Mouse (Mus musculus) E14TG2a.4 (cell line): Measurements from ENCODE around the gene Cpsf4l.

Experiments used
- H3K27me3 ChIP-seq: 2 replicates; pipeline ENCODE4 v1.6.1; 2014; ENCODE audit warnings: low read length, control low read depth; ENCODE audit not compliant: insufficient read depth
- H3K36me3 ChIP-seq: 2 replicates; pipeline ENCODE4 v1.6.1; 2014; ENCODE audit warnings: low read length, control low read depth; ENCODE audit not compliant: insufficient read depth
- H3K4me1 ChIP-seq: replicated peaks from 2 replicates; pipeline ENCODE4 v1.6.1; 2014; ENCODE audit warnings: low read depth, low read length, control low read depth
- H3K4me3 ChIP-seq: replicated peaks from 2 replicates; pipeline ENCODE4 v1.5.1; 2014; ENCODE audit warnings: mild to moderate bottlenecking, low read length
- H3K9me3 ChIP-seq: 2 replicates; pipeline ENCODE4 v1.6.1; 2014; ENCODE audit warnings: low read length, control low read depth
- CTCF ChIP-seq: conservative IDR thresholded peaks from 2 replicates; pipeline ENCODE4 v1.5.1; 2014; ENCODE audit warnings: low read length
- NANOG ChIP-seq: IDR thresholded peaks from 2 replicates; pipeline ENCODE4 v1.6.1; 2014; ENCODE audit warnings: borderline replicate concordance, low read length, mixed read lengths
- POU5F1 ChIP-seq: IDR thresholded peaks from 2 replicates; pipeline ENCODE4 v1.6.1; 2014; ENCODE audit warnings: low read length, borderline replicate concordance

Gene Cpsf4l

DNA sequence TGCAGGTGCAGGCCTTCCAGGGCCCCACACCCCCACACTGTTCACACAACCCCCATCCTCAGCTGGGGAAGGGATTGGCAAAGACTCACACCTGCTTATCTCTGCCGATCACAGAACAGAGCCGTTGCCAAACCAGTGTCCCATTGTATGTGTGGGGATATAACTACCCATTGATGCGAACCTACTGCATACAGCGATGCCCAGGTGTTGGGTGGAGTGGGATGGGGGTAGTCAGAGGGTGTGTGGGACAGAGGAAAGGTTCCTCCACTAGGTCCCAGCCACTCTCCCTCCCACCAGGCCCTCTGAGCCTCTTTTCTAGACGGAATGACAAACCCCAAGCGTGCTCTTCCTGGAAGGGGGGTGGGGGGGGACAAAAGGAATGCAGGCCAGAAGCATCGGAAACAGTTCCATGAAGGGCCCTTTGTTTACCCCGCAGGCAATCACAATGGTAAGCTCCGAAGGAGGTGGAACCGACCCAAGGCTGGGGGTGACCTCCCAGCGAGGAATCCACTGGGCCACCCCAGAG, at the start of gene Cpsf4l:
Gene Cpsf4l (minus strand): TSS at position 287 of the 526 bp plus-strand sequence.
- Histone ChIP-seq H3K4me3 (peak within 1 kb of the TSS; percentile 82), H3K9me3 (no peaks in the 10 kb centered on the region), H3K4me1 (peaks cover 82% of the 10 kb centered on the region), H3K36me3 (peaks cover 23% of the 10 kb centered on the region), H3K27me3 (no peaks in the 10 kb centered on the region)
- TF ChIP-seq CTCF: no peak
- TF ChIP-seq NANOG: peak; percentile 58

DNA sequence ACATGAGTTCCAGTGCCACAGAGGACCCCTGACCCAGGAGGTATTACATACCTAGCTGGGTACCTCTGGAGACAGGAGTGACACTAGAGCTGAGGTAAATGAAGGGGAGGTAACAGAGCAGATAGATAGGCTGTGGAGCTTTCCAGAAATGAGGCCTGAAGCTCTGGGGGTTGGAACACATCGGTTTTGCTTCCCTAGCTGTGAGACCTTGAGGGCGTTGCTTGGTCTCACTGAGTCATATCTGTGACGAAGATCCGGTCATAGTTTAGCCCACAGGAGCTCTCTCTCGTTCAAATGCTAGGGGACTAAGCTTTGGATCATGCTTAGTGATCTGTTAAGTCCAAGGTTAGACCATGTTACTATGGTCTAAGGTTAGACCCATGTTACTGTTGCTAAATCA, 49.0 kb upstream of the Cpsf4l start:
- Histone ChIP-seq H3K27me3 (peaks cover 13% of the 10 kb centered on the region; the same call in 1 of the 2 replicates), H3K4me1 (peaks cover 60% of the 10 kb centered on the region)
- TF ChIP-seq NANOG: no peak
- no peak for TF ChIP-seq CTCF
- no peak for TF ChIP-seq POU5F1

DNA sequence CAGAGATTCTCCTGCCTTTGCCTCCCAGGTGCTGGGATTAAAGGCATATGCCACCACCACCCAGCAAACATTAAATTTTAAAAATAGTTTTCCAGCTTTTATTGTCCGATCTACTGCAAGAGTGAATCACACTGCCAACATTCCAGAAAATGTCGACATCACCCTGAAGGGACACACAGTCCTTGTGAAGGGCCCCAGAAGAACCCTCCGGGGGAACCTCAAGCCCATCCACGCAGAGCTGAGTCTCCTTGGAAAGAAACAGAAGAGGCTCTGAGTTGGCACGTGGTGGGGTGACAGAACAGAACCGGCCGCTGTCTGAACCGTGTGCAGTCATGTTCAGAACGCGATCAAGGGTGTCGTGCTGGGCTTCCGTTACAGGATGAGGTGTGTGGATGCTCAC, 46.8 kb upstream of the Cpsf4l start:
- TF ChIP-seq POU5F1: no peak
- no peak for TF ChIP-seq CTCF
- TF ChIP-seq NANOG: no peak
- peaks cover 13% of the 10 kb centered on the region; the same call in 1 of the 2 replicates for H3K27me3 ChIP-seq
- H3K4me3 ChIP-seq: no peak overlapping the region
- H3K4me1 ChIP-seq: peaks cover 55% of the 10 kb centered on the region
- no peaks in the 10 kb centered on the region for H3K36me3 ChIP-seq
- no peaks in the 10 kb centered on the region for H3K9me3 ChIP-seq

More for the DNA sequence above, 49.0 kb upstream of the Cpsf4l start:
- H3K9me3 ChIP-seq: no peaks in the 10 kb centered on the region
- H3K4me3 ChIP-seq: no peak overlapping the region
- no peaks in the 10 kb centered on the region for H3K36me3 ChIP-seq

DNA sequence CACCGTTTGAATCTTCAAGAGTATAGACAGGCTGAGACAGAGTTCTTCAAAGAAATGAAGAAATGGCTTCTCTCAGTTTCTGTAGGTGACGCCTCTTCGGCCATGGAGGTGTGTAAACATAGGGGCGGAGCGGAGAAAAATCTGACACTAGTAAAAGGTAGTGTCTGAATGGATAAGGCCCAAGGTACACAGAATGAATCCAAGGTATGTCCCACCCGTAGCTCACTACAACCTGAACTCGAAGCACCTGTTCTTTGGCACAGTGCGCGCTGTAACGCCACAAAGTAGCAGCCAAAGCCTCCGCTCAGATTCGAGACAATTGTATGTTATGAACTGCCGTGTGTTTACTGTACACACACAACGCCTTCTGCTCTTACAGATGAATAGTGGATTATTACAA, 46.1 kb upstream of the Cpsf4l start:
- Histone ChIP-seq H3K9me3 (no peaks in the 10 kb centered on the region), H3K27me3 (peaks cover 13% of the 10 kb centered on the region; the same call in 1 of the 2 replicates), H3K4me3 (no peak overlapping the region), H3K4me1 (peaks cover 49% of the 10 kb centered on the region), H3K36me3 (no peaks in the 10 kb centered on the region)
- TF ChIP-seq NANOG: no peak
- TF ChIP-seq CTCF: no peak
- TF ChIP-seq POU5F1: no peak

DNA sequence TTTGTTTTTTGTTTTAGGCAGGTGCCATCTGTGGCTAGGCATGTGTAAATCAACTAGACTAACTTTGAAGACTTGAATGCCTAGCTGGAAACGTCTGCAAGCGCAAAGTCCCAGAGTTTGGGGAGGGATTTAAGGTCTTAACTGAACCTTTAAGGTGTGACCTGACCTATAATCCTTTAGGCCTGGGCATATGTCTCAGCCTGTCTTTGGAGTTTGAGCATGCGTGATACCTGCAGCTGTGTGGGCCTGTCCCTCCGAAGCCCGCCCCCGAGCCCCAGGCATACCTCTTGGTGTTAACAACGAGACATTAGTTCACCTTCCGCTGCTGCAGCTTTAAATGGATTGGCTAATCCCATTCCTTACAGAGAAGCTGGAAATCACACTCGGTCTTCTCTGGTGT, 45.0 kb upstream of the Cpsf4l start:
- H3K27me3 ChIP-seq: peaks cover 11% of the 10 kb centered on the region; the same call in 1 of the 2 replicates
- no peak overlapping the region for H3K4me3 ChIP-seq
- TF ChIP-seq CTCF: no peak
- no peak for TF ChIP-seq POU5F1
- no peak for TF ChIP-seq NANOG
- H3K4me1 ChIP-seq: peaks cover 56% of the 10 kb centered on the region
- no peaks in the 10 kb centered on the region for H3K36me3 ChIP-seq
- H3K9me3 ChIP-seq: no peaks in the 10 kb centered on the region

DNA sequence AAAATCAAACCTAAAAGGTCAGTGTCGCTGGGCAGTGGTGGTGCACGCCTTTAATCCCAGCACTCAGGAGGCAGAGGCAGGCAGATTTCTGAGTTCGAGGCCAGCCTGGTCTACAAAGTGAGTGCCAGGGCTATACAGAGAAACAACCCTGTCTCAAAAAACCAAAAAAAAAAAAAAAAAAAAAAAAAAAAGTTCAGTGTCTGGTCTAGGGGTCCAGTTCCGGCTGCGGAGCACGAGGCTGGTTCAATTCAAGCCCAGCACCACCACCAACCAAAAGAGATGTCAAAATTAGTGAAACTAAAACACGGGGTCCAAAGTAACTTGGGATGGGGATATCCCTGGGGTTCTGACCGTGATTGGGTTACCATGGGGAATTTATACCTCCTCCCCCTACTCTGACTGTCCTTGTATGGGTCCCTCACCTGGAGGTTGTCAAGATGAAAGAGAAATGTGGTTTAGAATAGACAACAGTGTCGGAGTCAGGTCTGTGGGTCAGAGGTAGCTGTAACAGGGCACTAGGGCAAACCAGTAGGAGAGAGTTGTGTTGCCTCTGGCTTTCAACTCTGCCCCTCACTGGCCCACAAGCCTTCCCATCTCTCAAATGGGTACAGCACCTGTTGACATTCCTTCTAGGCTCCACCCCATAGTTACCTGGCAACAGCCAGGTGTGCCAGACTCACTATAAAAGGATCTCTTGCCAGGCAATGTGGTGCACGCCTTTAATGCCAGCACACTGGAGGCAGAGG, 43.0 kb upstream of the Cpsf4l start:
- no peaks in the 10 kb centered on the region for H3K27me3 ChIP-seq
- peak overlapping the region; percentile 94 for H3K4me3 ChIP-seq
- H3K9me3 ChIP-seq: no peaks in the 10 kb centered on the region
- peaks cover 76% of the 10 kb centered on the region for H3K4me1 ChIP-seq
- H3K36me3 ChIP-seq: peaks cover 17% of the 10 kb centered on the region
- TF ChIP-seq POU5F1 (no peak), CTCF (no peak)

DNA sequence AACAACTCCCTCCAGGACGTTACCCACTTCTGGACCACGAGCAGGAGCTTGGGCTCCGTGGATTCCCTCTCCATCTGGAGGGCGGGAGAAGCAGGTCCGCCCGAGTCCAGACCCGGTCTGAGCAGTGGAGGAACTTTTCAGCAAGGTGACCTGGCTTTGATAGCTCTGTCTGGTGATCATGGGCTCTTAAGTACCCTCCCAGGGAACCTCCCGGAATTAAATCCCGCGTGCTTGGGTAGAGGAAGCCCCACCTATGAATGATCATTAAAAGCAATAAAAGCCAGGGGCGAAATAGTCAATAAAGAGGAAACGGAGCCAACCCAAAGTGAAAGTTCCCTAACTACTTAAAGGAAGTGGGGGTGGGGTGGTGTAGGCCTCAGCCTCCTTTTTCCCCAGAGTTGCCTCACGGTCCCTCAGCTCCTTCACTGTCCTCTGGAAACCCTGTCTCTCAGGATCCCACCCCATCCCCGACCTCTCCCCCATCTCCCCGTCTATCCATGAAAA, 42.4 kb upstream of the Cpsf4l start:
- TF ChIP-seq CTCF (no peak), POU5F1 (no peak), NANOG (peak; percentile 71)
- Histone ChIP-seq H3K9me3 (no peaks in the 10 kb centered on the region), H3K27me3 (no peaks in the 10 kb centered on the region), H3K36me3 (peaks cover 19% of the 10 kb centered on the region), H3K4me1 (peaks cover 83% of the 10 kb centered on the region), H3K4me3 (peak overlapping the region; percentile 94)

DNA sequence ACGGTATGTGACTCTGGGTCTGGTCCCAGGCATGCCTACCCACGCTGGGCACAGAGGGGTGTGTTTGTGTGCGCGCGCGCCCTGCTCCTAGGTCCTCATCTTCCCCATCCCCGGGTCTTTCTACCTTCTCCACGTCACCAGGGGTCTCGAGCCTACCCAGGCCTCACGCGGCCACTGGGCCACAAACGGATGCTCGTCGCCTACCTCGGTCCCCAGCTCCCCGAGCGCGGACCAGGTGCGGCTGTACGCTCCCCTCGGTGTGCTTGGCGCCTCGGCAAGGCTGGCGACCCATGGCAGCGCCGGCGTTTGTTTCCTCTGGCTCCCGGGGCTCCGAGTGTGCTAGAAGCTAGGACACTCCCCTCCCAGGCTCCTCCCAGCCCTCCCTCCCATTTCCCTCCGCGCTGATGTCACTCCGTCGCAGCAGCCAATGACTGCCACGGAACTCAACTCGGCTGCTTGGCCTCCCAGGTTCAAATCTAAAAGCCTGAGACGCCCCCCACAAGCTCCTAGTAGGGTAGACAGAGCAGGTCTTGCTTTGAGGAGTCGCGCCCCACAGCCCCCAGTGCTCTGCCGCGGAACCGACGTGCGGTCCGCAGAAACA, 41.8 kb upstream of the Cpsf4l start, which contains the start of gene Cdc42ep4:
Gene Cdc42ep4 (minus strand): TSS at position 398 of the 601 bp plus-strand sequence.
- Histone ChIP-seq H3K27me3 (no peaks in the 10 kb centered on the region), H3K36me3 (peaks cover 19% of the 10 kb centered on the region), H3K9me3 (no peaks in the 10 kb centered on the region), H3K4me3 (peak within 1 kb of the TSS; percentile 94), H3K4me1 (peaks cover 83% of the 10 kb centered on the region)
- TF ChIP-seq CTCF: no peak
- no peak for TF ChIP-seq NANOG
- TF ChIP-seq POU5F1: no peak
